21 mouse cellular contexts compared by ENCODE assay signal in the genomic region with DNA sequence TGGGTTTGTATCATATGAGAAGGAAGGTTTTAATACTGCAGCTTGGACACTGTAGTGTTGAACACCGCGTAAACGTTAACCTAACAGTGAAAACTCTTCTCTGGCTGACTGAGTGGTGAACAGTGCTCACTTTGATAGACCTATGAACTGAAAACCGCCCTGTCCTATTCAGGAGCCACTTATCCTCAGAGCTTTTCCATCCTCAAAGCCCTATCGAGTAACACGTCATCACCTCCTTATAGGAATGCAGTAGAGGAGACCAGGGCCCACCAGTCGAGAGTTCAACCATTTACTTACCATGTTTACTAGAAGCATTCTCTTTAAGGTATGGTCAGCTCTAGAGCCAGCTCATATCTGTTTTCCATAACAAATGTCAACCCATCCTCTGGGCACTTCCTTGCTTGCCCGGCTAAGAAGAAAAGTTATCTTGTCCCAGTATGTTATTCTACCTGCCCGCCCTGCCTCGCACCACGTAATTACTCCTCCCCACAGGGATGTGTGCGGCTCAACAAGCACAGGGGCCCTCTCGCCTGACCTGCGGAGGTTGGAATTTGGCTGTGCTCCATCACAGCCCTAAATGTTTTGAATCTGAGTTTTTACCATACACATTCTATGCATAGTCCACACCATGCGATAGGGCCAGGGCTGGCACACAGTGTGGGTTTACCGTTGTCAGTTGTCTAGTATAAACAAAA.
DNase-seq lines count a peak whose midpoint lies in the region; ATAC-seq and TF ChIP-seq lines count a peak whose summit lies in the region.
"Had no signal": no experiment of that assay in that cellular context is flagged by ENCODE, and none has a peak within 500 bp of the region (broad histone marks: within the 10 kb centered on the region; RNA-seq: fewer than 3 reads in every experiment).

No protein-coding gene starts in this region.

- no peak overlapping the region for H3K4me3 ChIP-seq in forebrain, embryonic 12.5 days (replicated peaks)
- no peak overlapping the region for H3K4me3 ChIP-seq in forebrain, embryonic 13.5 days
- H3K4me3 ChIP-seq in heart, embryonic 13.5 days = no peak overlapping the region
- no peak overlapping the region for H3K4me3 ChIP-seq in hindbrain, embryonic 14.5 days (replicated peaks; ENCODE audit: low read length)
- H3K4me3 ChIP-seq in hindbrain, embryonic 12.5 days = no peak overlapping the region
- no peak overlapping the region for H3K4me3 ChIP-seq in stomach, embryonic 15.5 days (replicated peaks)
- H3K4me3 ChIP-seq in stomach, postnatal 0 days (ENCODE audit: low read depth, low read length) = no peak overlapping the region
- H3K4me3 ChIP-seq: embryonic facial prominence, embryonic 10.5 days; forebrain, embryonic 15.5 days; hindbrain, embryonic 15.5 days had no signal

- H3K36me3 ChIP-seq in forebrain, embryonic 12.5 days (replicated peaks) = no peaks in the 10 kb centered on the region
- H3K36me3 ChIP-seq in forebrain, embryonic 13.5 days (ENCODE audit: poor library complexity, severe bottlenecking) = peaks cover 19% of the 10 kb centered on the region
- no peaks in the 10 kb centered on the region; the same call in 1 of the 2 replicates for H3K36me3 ChIP-seq in heart, embryonic 13.5 days
- H3K36me3 ChIP-seq in hindbrain, embryonic 14.5 days (replicated peaks; ENCODE audit: control insufficient read depth, insufficient read depth) = peaks cover 14% of the 10 kb centered on the region; the same call in 1 of the 2 replicates
- H3K36me3 ChIP-seq in hindbrain, embryonic 12.5 days = peaks cover 19% of the 10 kb centered on the region
- no peaks in the 10 kb centered on the region for H3K36me3 ChIP-seq in stomach, embryonic 15.5 days
- H3K36me3 ChIP-seq in stomach, postnatal 0 days (ENCODE audit: control insufficient read depth, insufficient read depth, low read length) = no peaks in the 10 kb centered on the region
- H3K36me3 ChIP-seq: forebrain, embryonic 15.5 days had no signal

- no peak overlapping the region for H3K4me2 ChIP-seq in forebrain, embryonic 12.5 days
- H3K4me2 ChIP-seq in forebrain, embryonic 13.5 days = no peak overlapping the region
- peak overlapping the region; percentile 53 for H3K4me2 ChIP-seq in heart, embryonic 13.5 days
- H3K4me2 ChIP-seq in hindbrain, embryonic 14.5 days (replicated peaks) = no peak overlapping the region
- H3K4me2 ChIP-seq in hindbrain, embryonic 12.5 days (replicated peaks) = no peak overlapping the region
- H3K4me2 ChIP-seq in stomach, embryonic 15.5 days = no peak overlapping the region
- no peak overlapping the region for H3K4me2 ChIP-seq in stomach, postnatal 0 days (replicated peaks; ENCODE audit: low read depth)
- H3K4me2 ChIP-seq: forebrain, embryonic 15.5 days; hindbrain, embryonic 15.5 days had no signal

- no peak for TF ChIP-seq EP300 in stomach, postnatal 0 days (optimal IDR thresholded peaks at IDR 0.05)

- H3K27ac ChIP-seq in forebrain, embryonic 12.5 days = no peak overlapping the region
- no peak overlapping the region for H3K27ac ChIP-seq in forebrain, embryonic 13.5 days
- H3K27ac ChIP-seq in heart, embryonic 13.5 days (replicated peaks) = peak overlapping the region; percentile 79
- H3K27ac ChIP-seq in hindbrain, embryonic 14.5 days = no peak overlapping the region
- no peak overlapping the region for H3K27ac ChIP-seq in hindbrain, embryonic 12.5 days
- H3K27ac ChIP-seq in stomach, embryonic 15.5 days = no peak overlapping the region; the same call in 1 of the 2 replicates
- H3K27ac ChIP-seq in stomach, postnatal 0 days (replicated peaks) = no peak overlapping the region
- H3K27ac ChIP-seq: embryonic facial prominence, embryonic 10.5 days; forebrain, embryonic 15.5 days; hindbrain, embryonic 15.5 days had no signal

- WGBS in forebrain, embryonic 12.5 days = 91% methylated on average over 16 of the region's 16 CpGs
- 93% methylated on average over 16 of the region's 16 CpGs for WGBS in forebrain, embryonic 13.5 days
- 31% methylated on average over 16 of the region's 16 CpGs for WGBS in heart, embryonic 13.5 days
- 87% methylated on average over 16 of the region's 16 CpGs for WGBS in hindbrain, embryonic 14.5 days
- WGBS in hindbrain, embryonic 12.5 days = 82% methylated on average over 16 of the region's 16 CpGs
- 64% methylated on average over 16 of the region's 16 CpGs for WGBS in stomach, embryonic 15.5 days
- 60% methylated on average over 16 of the region's 16 CpGs for WGBS in stomach, postnatal 0 days

- no peaks in the 10 kb centered on the region for H3K9me3 ChIP-seq in forebrain, embryonic 12.5 days
- H3K9me3 ChIP-seq in forebrain, embryonic 13.5 days (replicated peaks) = no peaks in the 10 kb centered on the region
- H3K9me3 ChIP-seq in heart, embryonic 13.5 days = no peaks in the 10 kb centered on the region
- no peaks in the 10 kb centered on the region for H3K9me3 ChIP-seq in hindbrain, embryonic 14.5 days (ENCODE audit: control insufficient read depth, low read length)
- H3K9me3 ChIP-seq in hindbrain, embryonic 12.5 days (replicated peaks) = no peaks in the 10 kb centered on the region
- no peaks in the 10 kb centered on the region for H3K9me3 ChIP-seq in stomach, embryonic 15.5 days
- H3K9me3 ChIP-seq in stomach, postnatal 0 days (ENCODE audit: control insufficient read depth, low read length) = no peaks in the 10 kb centered on the region
- H3K9me3 ChIP-seq: embryonic facial prominence, embryonic 10.5 days; forebrain, embryonic 15.5 days; G1E; hindbrain, embryonic 15.5 days had no signal

- no peak for DNase-seq in heart, adult 8-10 months (ENCODE audit: low spot score)
- no peak for DNase-seq in hindbrain, embryonic 14.5 days (ENCODE audit: low spot score)
- no peak for DNase-seq in stomach, postnatal 0 days (ENCODE audit: low spot score)
- DNase-seq: adrenal gland, adult 8-10 months; adrenal gland, postnatal 36 days; B cell, adult 2 months; cerebellum, adult 2 months; cerebellum, postnatal 10 days; gastrocnemius, postnatal 36 days; heart, adult 18-20 months; kidney, adult 11 months had no signal

- no peaks in the 10 kb centered on the region for H3K4me1 ChIP-seq in forebrain, embryonic 12.5 days
- H3K4me1 ChIP-seq in forebrain, embryonic 13.5 days = no peaks in the 10 kb centered on the region
- H3K4me1 ChIP-seq in heart, embryonic 13.5 days = peaks cover 27% of the 10 kb centered on the region
- no peaks in the 10 kb centered on the region for H3K4me1 ChIP-seq in hindbrain, embryonic 14.5 days (replicated peaks; ENCODE audit: control insufficient read depth, insufficient read depth, low read length)
- no peaks in the 10 kb centered on the region for H3K4me1 ChIP-seq in hindbrain, embryonic 12.5 days
- no peaks in the 10 kb centered on the region for H3K4me1 ChIP-seq in stomach, embryonic 15.5 days
- H3K4me1 ChIP-seq in stomach, postnatal 0 days (replicated peaks; ENCODE audit: control insufficient read depth, insufficient read depth) = no peaks in the 10 kb centered on the region
- H3K4me1 ChIP-seq: embryonic facial prominence, embryonic 10.5 days; forebrain, embryonic 15.5 days; hindbrain, embryonic 15.5 days had no signal

- no peak for TF ChIP-seq CTCF in stomach, postnatal 0 days (IDR thresholded peaks at IDR 0.05; ENCODE audit: low read depth)

- peak; percentile 33; the same call in 1 of the 2 replicates for ATAC-seq in forebrain, embryonic 12.5 days (ENCODE audit: low FRiP score)
- ATAC-seq in forebrain, embryonic 13.5 days = no peak
- peak; percentile 68; the same call in 1 of the 2 replicates for ATAC-seq in heart, embryonic 13.5 days (ENCODE audit: extremely low read depth, insufficient number of reproducible peaks, low FRiP score, low TSS enrichment)
- ATAC-seq in hindbrain, embryonic 14.5 days (ENCODE audit: low FRiP score) = 0 out of 2 replicates have a peak, but pooled peaks have one; percentile 21
- no peak for ATAC-seq in hindbrain, embryonic 12.5 days (ENCODE audit: low FRiP score)
- 0 out of 2 replicates have a peak, but pooled peaks have one; percentile 22 for ATAC-seq in stomach, embryonic 15.5 days (ENCODE audit: insufficient read depth, low FRiP score, low read depth)
- no peak for ATAC-seq in stomach, postnatal 0 days (ENCODE audit: low FRiP score, low TSS enrichment)
- ATAC-seq: CD4-positive, CD25-positive, alpha-beta regulatory T cell, adult 4 months; forebrain, embryonic 15.5 days had no signal

- H3K27me3 ChIP-seq in forebrain, embryonic 12.5 days = no peaks in the 10 kb centered on the region
- H3K27me3 ChIP-seq in forebrain, embryonic 13.5 days = no peaks in the 10 kb centered on the region
- H3K27me3 ChIP-seq in heart, embryonic 13.5 days (replicated peaks) = no peaks in the 10 kb centered on the region
- no peaks in the 10 kb centered on the region for H3K27me3 ChIP-seq in hindbrain, embryonic 14.5 days (ENCODE audit: control insufficient read depth, insufficient read depth, low read length)
- no peaks in the 10 kb centered on the region for H3K27me3 ChIP-seq in hindbrain, embryonic 12.5 days
- H3K27me3 ChIP-seq in stomach, embryonic 15.5 days (replicated peaks) = no peaks in the 10 kb centered on the region
- no peaks in the 10 kb centered on the region for H3K27me3 ChIP-seq in stomach, postnatal 0 days (ENCODE audit: control insufficient read depth, insufficient read depth, low read length)
- H3K27me3 ChIP-seq: forebrain, embryonic 15.5 days; hindbrain, embryonic 15.5 days had no signal

- no peak overlapping the region for H3K9ac ChIP-seq in forebrain, embryonic 12.5 days
- no peak overlapping the region for H3K9ac ChIP-seq in forebrain, embryonic 13.5 days
- no peak overlapping the region for H3K9ac ChIP-seq in heart, embryonic 13.5 days
- no peak overlapping the region for H3K9ac ChIP-seq in hindbrain, embryonic 14.5 days
- no peak overlapping the region for H3K9ac ChIP-seq in hindbrain, embryonic 12.5 days
- no peak overlapping the region for H3K9ac ChIP-seq in stomach, embryonic 15.5 days
- no peak overlapping the region for H3K9ac ChIP-seq in stomach, postnatal 0 days (ENCODE audit: low read length)
- H3K9ac ChIP-seq: forebrain, embryonic 15.5 days; hindbrain, embryonic 15.5 days had no signal

Comparison
In these comparisons a context has a peak if more than half of its experiments do, and no peak if none do; other contexts are left out.
1. ATAC-seq: peak in forebrain, embryonic 12.5 days (single experiment), heart, embryonic 13.5 days (single experiment), hindbrain, embryonic 14.5 days (single experiment) and stomach, embryonic 15.5 days (single experiment); none in forebrain, embryonic 13.5 days (single experiment), hindbrain, embryonic 12.5 days (single experiment) and stomach, postnatal 0 days (single experiment).